In genomic region chr12:119024063-119024462, GRCm38 (mm10) we compare ENCODE assay signal across 28 mouse cellular contexts. TPM values are rescaled to one million over a fixed set of nuclear protein-coding genes. Genes with fewer than 3 reads are reported as not detected.
"Had no signal": no experiment of that assay in that cellular context is flagged by ENCODE, and none has a peak within 500 bp of the region (broad histone marks: within the 10 kb centered on the region; RNA-seq: fewer than 3 reads in every experiment).

No protein-coding gene starts in this region.

- H3K27ac ChIP-seq: kidney, embryonic 15.5 days; liver, embryonic 13.5 days; midbrain, embryonic 10.5 days; midbrain, embryonic 13.5 days; neural tube, embryonic 13.5 days; stomach, embryonic 15.5 days had no signal

- DNase-seq: kidney, adult 8-10 months; kidney, postnatal 10 days; kidney, postnatal 36 days; liver, embryonic 13.5 days; lung, adult 2 months; lung, postnatal 14 days; retina, postnatal 1 day; right cerebral cortex, postnatal 25 days; spleen, adult 18-20 months; thymus, adult 18-20 months; thymus, postnatal 14 days; thymus, postnatal 4 days had no signal

- H3K4me3 ChIP-seq: kidney, embryonic 15.5 days; liver, embryonic 13.5 days; megakaryocyte, embryonic 14.5 days; midbrain, embryonic 10.5 days; midbrain, embryonic 13.5 days; myocyte; neural tube, embryonic 13.5 days; stomach, embryonic 15.5 days had no signal

RNA-seq across cellular contexts. Expression of gene Abcb5, which starts 57.8 kb away (rescaled TPM):
- total RNA-seq: layer of hippocampus, postnatal 14 days; left cerebral cortex, postnatal 36 days; liver, adult 2 months; monocyte, adult 5-6 weeks; neutrophil, adult 5-6 weeks had no signal
- polyA plus RNA-seq: kidney, embryonic 15.5 days; limb, embryonic 11.5 days; liver, adult 2 months; liver, embryonic 13.5 days; liver, embryonic 16.5 days; lung, adult 2 months; lung, embryonic 16.5 days; midbrain, embryonic 10.5 days; midbrain, embryonic 13.5 days; midbrain, embryonic 16.5 days; myocyte; neural tube, embryonic 13.5 days; stomach, embryonic 15.5 days had no signal
